Mouse (Mus musculus) liver, adult 2 months (tissue): ENCODE results near the gene Skap1. TPM values are rescaled to one million over a fixed set of nuclear protein-coding genes. Genes with fewer than 3 reads are reported as not detected.

Experiments used
- DNase-seq: peaks from one replicate; pipeline ENCODE4 v3.0.0-alpha.2; 2011; ENCODE audit warnings: low read depth, low spot score; ENCODE audit errors: extremely low read depth
- H3K27ac ChIP-seq: fragments of 200-500 bp; replicated peaks from 2 replicates; pipeline ENCODE4 v1.5.1; 2012; ENCODE audit warnings: low read depth, mild to moderate bottlenecking, control low read depth, inconsistent platforms, low read length; ENCODE audit not compliant: insufficient read depth
- H3K27me3 ChIP-seq: fragments of 200-500 bp; 2 replicates; pipeline ENCODE4 v1.6.1; 2012; ENCODE audit warnings: mild to moderate bottlenecking, moderate library complexity, low read length, inconsistent platforms; ENCODE audit not compliant: control insufficient read depth, insufficient read depth
- H3K36me3 ChIP-seq: fragments of 200-500 bp; 2 replicates; pipeline ENCODE4 v1.6.1; 2012; ENCODE audit warnings: low read length, inconsistent platforms; ENCODE audit not compliant: control insufficient read depth, insufficient read depth
- H3K4me1 ChIP-seq: fragments of 200-500 bp; 2 replicates; pipeline ENCODE4 v1.6.1; 2011; ENCODE audit warnings: low read length; ENCODE audit not compliant: control insufficient read depth, insufficient read depth
- H3K4me3 ChIP-seq: fragments of 200-500 bp; 2 replicates; pipeline ENCODE4 v1.5.1; 2011; ENCODE audit warnings: low read depth, mild to moderate bottlenecking, control low read depth, low read length, moderate library complexity; ENCODE audit not compliant: insufficient read depth
- H3K79me2 ChIP-seq: fragments of 200-500 bp; 2 replicates; pipeline ENCODE4 v1.6.1; 2012; ENCODE audit warnings: inconsistent platforms, mild to moderate bottlenecking, low read length, moderate library complexity; ENCODE audit not compliant: control insufficient read depth, insufficient read depth
- H3K9ac ChIP-seq: fragments of 200-500 bp; 2 replicates; pipeline ENCODE4 v1.6.1; 2012; ENCODE audit warnings: low read depth, mild to moderate bottlenecking, control low read depth, inconsistent platforms, low read length
- CTCF ChIP-seq: fragments of 200-500 bp; IDR thresholded peaks from 2 replicates; pipeline ENCODE4 v1.5.1; 2011; ENCODE audit warnings: low read depth, low read length, control low read depth
- POLR2A ChIP-seq: fragments of 200-500 bp; IDR thresholded peaks from 2 replicates; pipeline ENCODE4 v1.6.1; 2011; ENCODE audit warnings: low read length, control low read depth; ENCODE audit not compliant: insufficient read depth; ENCODE audit errors: extremely low read depth
- WGBS: fragments of 180-500 bp; shearing (Covaris S2); methylation state at CpG from one replicate; pipeline ENCODE4 v1.1.7; 2018; 5-methylcytosine and 5-hydroxymethylcytosine counted together
- polyA plus RNA-seq: library from polyadenylated mRNA; depleted of rRNA; stranded (reverse); fragments of >200 nt; gene quantifications from 2 replicates; pipeline ENCODE4 v1.2.3, GENCODE M21; 2012
- total RNA-seq: library from RNA; depleted of rRNA; stranded (reverse); fragments of >200 nt; gene quantifications from 2 replicates; pipeline ENCODE4 v1.2.3, GENCODE M21; 2014

Skap1 gene
- total and polyA plus RNA-seq, 2 experiments = 0.40 to 0.92 TPM

DNA sequence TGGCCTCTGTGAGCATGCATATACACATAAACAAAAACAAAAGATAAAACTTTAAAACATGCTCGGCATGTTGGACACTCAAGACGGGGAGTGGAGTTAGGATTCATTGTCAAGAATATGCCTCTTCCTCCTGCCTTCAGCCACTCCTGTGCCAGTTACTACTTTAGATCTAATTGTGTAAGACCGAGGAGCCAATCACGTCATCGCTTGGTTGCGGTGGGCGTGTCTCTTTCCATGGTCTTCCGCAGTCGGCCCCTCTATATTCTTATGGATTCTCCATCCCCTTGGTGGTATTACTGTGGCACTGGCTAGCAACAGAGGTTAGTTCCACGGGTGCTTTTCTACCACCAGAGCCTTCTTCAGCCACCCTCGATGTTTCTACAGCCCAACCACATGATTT is 148.2 kb downstream of the Skap1 start:
- no peak overlapping the region for H3K27ac ChIP-seq
- H3K9ac ChIP-seq = no peak overlapping the region
- TF ChIP-seq CTCF (no peak), POLR2A (no peak)
- H3K36me3 ChIP-seq = no peaks in the 10 kb centered on the region
- no peaks in the 10 kb centered on the region for H3K4me1 ChIP-seq
- no peaks in the 10 kb centered on the region for H3K27me3 ChIP-seq
- no peaks in the 10 kb centered on the region for H3K79me2 ChIP-seq
- WGBS = 85% methylated on average over 11 of the region's 11 CpGs
- DNase-seq = no peak
- H3K4me3 ChIP-seq = no peak overlapping the region

DNA sequence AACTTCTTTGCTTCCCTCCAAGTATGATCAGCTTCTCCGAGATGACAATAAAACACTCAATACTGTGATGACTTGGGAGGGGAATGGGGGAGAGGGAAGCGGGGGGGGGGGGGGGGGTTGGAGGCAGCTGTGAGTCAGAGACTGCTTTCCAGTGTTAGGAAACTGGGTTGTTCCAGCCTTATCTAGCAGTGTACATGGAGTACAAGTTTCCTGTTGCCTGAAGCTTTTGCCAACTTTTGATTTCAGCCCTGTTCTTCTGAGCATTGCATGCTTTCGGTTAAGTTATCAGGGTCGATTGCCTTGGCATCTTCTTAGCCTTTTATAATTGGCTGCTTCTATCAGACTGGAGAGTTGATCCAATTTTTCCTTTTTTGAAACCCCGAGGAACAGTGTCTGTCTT is 152.4 kb downstream of the Skap1 start:
- H3K36me3 ChIP-seq = no peaks in the 10 kb centered on the region
- TF ChIP-seq POLR2A (no peak), CTCF (no peak)
- no peak overlapping the region for H3K9ac ChIP-seq
- H3K4me3 ChIP-seq = no peak overlapping the region
- no peaks in the 10 kb centered on the region for H3K79me2 ChIP-seq
- H3K27me3 ChIP-seq = no peaks in the 10 kb centered on the region
- no peaks in the 10 kb centered on the region for H3K4me1 ChIP-seq
- no peak overlapping the region for H3K27ac ChIP-seq
- DNase-seq = peak; percentile 43
- 61% methylated on average over 5 of the region's 5 CpGs for WGBS

DNA sequence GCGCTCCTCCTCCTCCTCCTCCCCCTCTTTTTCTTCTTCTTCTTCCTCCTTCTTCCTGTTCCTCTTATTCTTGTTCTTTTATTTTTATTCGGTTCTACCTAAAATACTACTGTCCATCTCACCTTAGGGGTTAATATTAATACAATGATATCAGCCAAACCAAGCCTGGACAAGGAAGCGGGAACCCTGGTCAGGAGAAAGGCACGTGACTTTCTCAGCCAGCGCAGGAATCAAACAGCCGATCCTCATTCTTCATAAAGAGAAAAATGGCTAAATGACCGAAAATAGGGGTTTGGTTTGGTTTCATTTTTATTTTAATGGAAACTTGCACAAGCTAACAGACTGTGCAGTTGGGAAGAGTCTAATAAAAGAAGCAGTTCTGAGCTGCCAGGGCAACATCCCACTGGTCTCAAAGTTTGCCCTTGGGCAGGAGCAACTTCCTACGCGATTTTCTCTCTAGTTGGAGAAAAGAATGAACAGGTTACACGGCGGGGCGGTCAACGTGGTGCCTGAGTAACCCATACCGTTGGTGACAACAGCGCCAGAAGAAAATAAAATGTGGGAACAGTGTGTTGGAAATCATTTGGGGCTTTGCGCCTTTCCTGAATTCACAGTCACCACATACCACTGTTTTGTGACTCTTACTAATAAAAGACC is 154.5 kb downstream of the Skap1 start:
- DNase-seq = no peak
- no peaks in the 10 kb centered on the region for H3K36me3 ChIP-seq
- H3K79me2 ChIP-seq = no peaks in the 10 kb centered on the region
- no peaks in the 10 kb centered on the region for H3K27me3 ChIP-seq
- WGBS = 68% methylated on average over 16 of the region's 16 CpGs
- no peak overlapping the region for H3K4me3 ChIP-seq
- H3K4me1 ChIP-seq = no peaks in the 10 kb centered on the region
- TF ChIP-seq CTCF = no peak
- no peak for TF ChIP-seq POLR2A
- H3K27ac ChIP-seq = no peak overlapping the region
- H3K9ac ChIP-seq = no peak overlapping the region

DNA sequence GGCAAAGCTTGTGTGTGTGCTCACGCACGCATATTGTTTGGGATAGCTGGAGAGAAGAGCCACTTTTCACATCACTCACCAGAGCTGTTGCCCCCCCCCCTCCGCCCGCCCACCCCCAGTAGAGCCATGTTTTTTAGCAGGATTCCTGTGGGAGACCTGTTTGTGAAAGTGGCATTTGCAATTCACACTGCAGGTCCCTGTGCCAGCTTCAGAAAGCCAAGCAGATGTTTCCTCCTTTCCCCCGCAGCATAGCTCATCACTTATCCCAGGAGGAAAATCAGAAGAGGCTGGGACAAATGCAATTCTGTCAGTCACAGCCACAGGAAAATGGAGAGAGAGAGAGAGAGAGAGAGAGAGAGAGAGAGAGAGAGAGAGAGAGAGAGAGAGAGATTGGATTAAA is 155.2 kb downstream of the Skap1 start:
- H3K79me2 ChIP-seq = no peaks in the 10 kb centered on the region
- 61% methylated on average over 5 of the region's 5 CpGs for WGBS
- TF ChIP-seq POLR2A (no peak), CTCF (no peak)
- H3K36me3 ChIP-seq = no peaks in the 10 kb centered on the region
- H3K27me3 ChIP-seq = no peaks in the 10 kb centered on the region
- H3K4me1 ChIP-seq = no peaks in the 10 kb centered on the region
- no peak for DNase-seq
- no peak overlapping the region for H3K4me3 ChIP-seq
- no peak overlapping the region for H3K27ac ChIP-seq
- no peak overlapping the region for H3K9ac ChIP-seq

DNA sequence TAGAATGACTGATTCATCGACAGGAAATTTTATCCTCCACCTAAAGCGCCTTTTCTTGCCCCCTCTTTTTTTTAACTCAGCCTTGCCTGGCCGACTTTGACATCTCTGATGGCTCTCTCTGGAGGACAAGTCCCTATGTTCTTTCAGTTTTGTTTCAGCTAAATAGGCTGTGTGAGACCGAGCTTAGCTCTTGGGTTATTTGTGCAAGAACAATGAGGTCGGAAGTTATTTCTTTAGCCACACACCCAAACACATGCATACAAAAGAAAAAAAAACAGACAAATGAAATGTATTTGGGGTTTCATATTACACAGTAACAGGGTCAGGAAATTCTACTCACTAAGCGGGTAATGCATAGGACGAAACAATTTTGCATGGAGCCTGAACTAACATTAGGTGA is 155.6 kb downstream of the Skap1 start:
- no peak overlapping the region for H3K27ac ChIP-seq
- H3K9ac ChIP-seq = no peak overlapping the region
- H3K4me3 ChIP-seq = no peak overlapping the region
- DNase-seq = no peak
- H3K4me1 ChIP-seq = no peaks in the 10 kb centered on the region
- no peaks in the 10 kb centered on the region for H3K27me3 ChIP-seq
- H3K36me3 ChIP-seq = no peaks in the 10 kb centered on the region
- WGBS = 70% methylated on average over 7 of the region's 7 CpGs
- H3K79me2 ChIP-seq = no peaks in the 10 kb centered on the region
- no peak for TF ChIP-seq POLR2A
- TF ChIP-seq CTCF = no peak

DNA sequence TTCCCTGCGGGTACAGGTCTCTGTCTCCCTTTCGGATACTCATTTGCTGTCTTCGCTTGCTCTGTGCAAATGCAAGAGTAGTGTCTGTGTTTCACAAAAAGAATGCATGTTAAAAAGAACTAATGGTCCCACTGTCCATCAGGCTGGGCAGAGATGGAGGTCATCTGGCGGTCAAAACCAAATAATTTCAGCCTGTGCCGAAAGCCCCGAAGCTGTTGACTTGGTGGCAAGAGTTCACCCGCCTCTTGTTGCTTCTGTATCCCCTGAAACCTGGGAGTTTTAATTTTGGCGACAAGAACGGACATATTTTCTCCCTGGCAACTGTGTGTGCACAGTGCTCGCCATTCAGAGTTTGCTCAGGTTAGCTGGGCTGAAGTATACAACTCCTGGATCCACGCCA is 156.3 kb downstream of the Skap1 start:
- H3K36me3 ChIP-seq = no peaks in the 10 kb centered on the region
- no peak overlapping the region for H3K27ac ChIP-seq
- no peaks in the 10 kb centered on the region for H3K4me1 ChIP-seq
- H3K27me3 ChIP-seq = no peaks in the 10 kb centered on the region
- 69% methylated on average over 11 of the region's 11 CpGs for WGBS
- no peak for DNase-seq
- TF ChIP-seq POLR2A (no peak), CTCF (no peak)
- no peak overlapping the region for H3K9ac ChIP-seq
- no peaks in the 10 kb centered on the region for H3K79me2 ChIP-seq
- no peak overlapping the region for H3K4me3 ChIP-seq
